Mouse (Mus musculus): ENCODE results near the gene Selenbp1.

The Selenbp1 gene

GRCm38 (mm10) chr3:94974528-94975422 lies 41.9 kb downstream of the Selenbp1 start, which contains the start of gene Pi4kb:
Pi4kb (plus strand) TSS chr3:94974731.
- peak; percentile 60 to 77 for DNase-seq (ENCODE audit: low spot score in 2 of 2)

DNA sequence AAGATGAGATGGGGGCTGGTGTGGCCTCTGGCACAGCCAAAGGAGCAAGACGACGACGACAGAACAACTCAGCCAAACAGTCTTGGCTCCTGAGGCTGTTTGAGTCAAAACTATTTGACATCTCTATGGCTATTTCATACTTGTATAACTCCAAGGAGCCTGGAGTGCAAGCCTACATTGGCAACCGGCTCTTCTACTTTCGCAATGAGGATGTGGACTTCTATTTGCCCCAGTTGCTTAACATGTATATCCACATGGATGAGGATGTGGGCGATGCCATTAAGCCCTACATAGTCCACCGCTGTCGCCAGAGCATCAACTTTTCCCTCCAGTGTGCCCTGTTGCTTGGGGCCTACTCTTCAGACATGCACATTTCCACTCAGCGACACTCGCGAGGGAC lies 51.5 kb downstream of the Selenbp1 start:
- no peak for DNase-seq (ENCODE audit: low spot score in 2 of 2)

DNA sequence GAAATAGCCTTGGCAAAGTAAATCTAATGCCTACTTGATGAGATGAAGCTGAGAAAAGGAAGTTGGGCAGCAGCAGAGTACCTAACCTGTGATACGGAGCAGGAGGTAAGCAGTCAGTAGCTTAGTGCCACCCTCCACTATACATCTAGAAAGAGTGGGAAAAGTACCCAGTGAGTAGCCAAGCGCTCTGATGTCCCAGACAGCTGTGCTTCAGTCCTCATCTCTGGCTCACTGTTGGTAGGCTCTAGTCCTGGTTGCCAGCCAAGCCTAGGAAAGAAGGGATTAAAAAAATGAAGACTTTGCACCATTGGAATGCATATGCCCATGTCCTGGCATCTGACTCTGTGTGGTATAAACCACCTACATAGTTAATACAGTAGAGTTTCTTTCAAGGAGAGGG lies 52.7 kb downstream of the Selenbp1 start:
- no peak for DNase-seq (ENCODE audit: low spot score in 2 of 2)

DNA sequence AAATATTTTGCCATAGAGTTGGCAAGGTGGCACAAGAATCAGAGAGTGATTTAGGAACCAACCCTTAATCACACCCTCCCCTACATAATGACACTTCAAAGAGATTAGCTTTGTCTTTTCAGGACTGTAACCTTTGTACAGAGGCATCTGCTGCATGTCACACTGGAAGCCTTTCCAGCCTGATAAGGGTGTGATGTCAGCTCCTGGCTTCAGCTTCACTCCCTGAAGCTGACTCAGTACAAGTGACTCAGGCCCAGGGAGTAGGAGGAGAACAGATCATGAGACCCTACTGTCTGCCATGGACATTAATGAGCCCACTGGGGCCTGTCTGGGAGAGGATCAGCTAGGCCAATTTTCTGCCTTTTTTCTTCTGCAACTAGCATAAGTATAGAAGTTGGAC lies 54.7 kb downstream of the Selenbp1 start:
- DNase-seq (ENCODE audit: low spot score in 2 of 2): no peak

DNA sequence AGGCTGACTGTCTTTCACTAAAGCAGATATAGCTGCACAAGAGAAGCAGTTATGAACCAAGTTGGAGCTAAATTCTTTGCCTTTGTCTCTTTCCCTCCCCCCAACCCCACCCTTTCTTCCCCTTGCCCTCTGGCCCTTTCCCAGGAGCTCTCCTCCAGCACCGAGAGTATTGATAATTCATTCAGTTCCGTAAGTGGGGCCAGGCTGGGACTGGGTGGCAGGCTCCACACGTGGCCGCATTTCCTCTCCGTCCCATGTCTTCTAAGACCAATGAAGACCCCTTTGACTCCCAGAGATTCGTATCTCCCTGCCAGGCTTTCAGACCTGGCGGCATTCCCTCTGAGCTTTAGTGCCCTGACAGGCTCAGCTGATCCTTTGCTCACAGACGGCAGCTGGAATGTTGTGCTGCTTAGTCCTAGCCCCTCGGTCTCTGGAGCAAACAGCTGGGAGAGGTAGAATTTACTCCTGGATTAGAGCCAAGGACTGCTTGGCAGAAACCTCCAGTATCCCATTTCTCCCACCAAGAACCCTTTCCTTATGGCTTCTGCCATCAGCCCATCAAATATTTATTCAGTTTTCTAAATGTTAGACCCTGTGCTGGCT lies 56.4 kb downstream of the Selenbp1 start:
- DNase-seq (ENCODE audit: low spot score in 2 of 2): no peak

Data from frontal cortex, postnatal 10 days (tissue).